Mouse (Mus musculus): ENCODE data around the gene Cops9. TPM values are rescaled to one million over a fixed set of nuclear protein-coding genes. Genes with fewer than 3 reads are reported as not detected.

The Cops9 gene
- total RNA-seq, 2 experiments from 2014 or later, result 321 to 335 TPM

DNA sequence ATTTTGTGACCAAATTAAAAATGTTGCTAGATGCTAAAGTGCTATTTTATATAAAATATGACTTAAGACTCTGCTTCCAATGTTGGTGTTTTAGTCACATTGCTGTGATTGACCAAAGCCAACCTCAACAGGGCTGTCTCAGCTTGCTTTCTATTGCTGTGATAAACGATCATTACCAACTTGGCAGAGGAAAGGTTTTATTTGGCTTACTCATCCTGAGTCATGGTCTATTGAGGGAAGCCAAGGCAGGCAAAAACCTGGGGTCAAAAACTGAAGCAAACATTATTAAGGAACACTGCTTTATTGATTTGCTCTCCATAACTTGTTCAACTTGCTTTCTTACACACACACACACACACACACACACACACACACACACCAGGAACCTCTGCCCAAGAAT lies 25.7 kb downstream of the Cops9 start:
- Histone ChIP-seq H3K27ac (no peak overlapping the region), H3K4me3 (no peak overlapping the region)
- no peak for DNase-seq (ENCODE audit: low spot score in 2 of 2)
- TF ChIP-seq CTCF (conservative IDR thresholded peaks at IDR 0.05), result no peak

DNA sequence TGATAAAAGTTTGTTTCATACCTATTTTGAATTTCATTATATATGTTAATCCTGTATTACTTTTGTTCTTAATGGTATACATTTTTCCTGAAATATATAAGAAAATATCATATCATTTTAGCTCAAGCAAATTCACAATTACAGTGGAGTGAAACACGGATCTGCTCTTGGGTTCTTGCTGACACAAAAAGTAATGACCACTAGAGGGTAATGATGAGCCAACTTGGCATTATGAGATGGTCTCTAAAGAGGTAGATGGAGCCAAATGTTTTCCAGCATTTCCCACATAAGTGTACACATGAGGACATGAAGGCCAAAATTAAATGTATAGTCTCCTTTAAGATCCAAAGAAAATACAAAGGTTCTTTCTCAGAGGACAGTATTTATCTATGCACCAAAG lies 27.3 kb downstream of the Cops9 start:
- peak; percentile 85 for TF ChIP-seq CTCF (conservative IDR thresholded peaks at IDR 0.05)

DNA sequence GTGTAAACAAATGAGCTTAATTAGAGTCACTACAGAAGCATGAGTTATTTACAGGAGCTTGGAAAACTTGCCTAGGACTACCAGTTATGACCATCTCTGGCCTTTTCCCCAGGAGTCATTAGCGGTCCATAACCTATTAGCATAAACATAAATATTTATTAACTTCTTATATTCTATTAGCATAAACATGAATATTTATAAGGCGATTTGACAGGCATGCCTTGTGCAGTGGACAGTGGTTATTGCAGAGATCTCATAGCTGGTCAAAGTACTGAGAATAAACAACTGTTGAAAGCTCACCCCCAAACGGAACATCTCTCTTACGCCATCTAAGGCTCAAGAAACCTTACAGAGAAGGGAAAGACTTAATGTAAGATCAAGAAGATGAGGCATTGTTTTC lies 28.6 kb downstream of the Cops9 start:
- no peak for TF ChIP-seq CTCF (conservative IDR thresholded peaks at IDR 0.05)
- no peak for DNase-seq (ENCODE audit: low spot score in 2 of 2)
- Histone ChIP-seq H3K4me3 (no peak overlapping the region), H3K27ac (no peak overlapping the region)

More for the DNA sequence above, 27.3 kb downstream of the Cops9 start:
- no peak overlapping the region for H3K4me3 ChIP-seq
- H3K27ac ChIP-seq, result no peak overlapping the region
- DNase-seq (ENCODE audit: low spot score in 2 of 2), result peak; percentile 39 to 47

DNA sequence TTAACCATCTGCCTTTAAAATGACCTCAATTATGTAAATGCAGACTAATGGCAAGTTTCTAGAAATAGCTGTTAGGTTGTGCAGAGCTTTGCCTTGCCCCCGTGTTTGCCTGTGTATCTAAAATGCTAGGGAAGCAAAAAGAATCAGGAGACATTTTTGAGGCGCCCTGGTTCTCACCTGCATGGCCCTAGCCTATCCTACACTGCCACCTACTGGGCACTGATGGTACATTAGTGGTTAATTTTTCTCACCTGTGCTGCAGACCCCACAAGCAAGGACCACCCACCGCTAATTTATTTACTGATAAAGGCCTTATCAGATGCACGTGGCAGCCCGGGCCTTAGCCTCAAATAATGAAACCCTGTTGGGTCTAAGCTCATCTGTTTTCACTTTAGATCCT lies 30.8 kb downstream of the Cops9 start:
- peak; percentile 15 to 74 for DNase-seq (ENCODE audit: low spot score in 2 of 2)
- H3K27ac ChIP-seq, result no peak overlapping the region
- no peak overlapping the region for H3K4me3 ChIP-seq
- peak; percentile 97 for TF ChIP-seq CTCF (conservative IDR thresholded peaks at IDR 0.05)

DNA sequence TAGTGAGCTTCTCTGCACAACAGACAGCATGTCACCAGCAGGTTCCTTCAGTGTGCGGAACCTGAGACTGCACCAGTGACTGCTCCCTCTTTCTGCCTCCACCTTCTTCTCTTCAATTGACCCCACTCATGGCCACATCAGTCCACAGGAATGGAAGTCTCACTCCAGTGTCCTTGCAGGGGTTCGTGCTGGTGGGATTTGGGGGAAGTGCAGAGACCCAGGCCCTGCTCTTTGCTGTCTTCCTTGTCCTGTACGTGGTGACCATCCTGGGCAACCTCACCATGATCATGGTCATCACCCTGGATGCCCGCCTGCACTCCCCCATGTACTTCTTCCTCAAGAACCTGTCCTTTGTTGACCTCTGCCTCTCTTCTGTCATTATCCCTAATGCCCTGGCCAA lies 34.1 kb downstream of the Cops9 start:
- TF ChIP-seq CTCF (conservative IDR thresholded peaks at IDR 0.05), result no peak
- no peak overlapping the region for H3K4me3 ChIP-seq
- no peak for DNase-seq (ENCODE audit: low spot score in 2 of 2)

DNA sequence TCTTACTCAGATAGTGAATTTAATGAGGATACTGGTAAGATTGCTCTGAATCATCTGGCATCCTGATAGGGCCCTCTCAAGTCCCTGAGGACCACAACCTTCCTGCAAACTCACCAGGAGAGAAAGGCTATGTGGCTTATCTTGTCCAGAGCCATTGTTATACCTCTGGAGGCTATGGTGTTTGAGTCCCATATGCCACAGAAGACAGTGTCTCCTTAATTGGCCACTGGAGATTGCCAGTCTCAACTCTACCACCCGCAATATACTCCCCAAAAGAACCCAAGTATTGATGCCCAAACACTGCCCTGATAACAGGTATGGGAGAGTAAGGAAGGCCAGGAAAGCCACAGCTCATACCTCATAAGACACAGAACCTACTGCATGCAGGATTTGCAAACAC lies 36.3 kb downstream of the Cops9 start, which contains the start of gene Olfr1410:
Gene Olfr1410, plus strand, starts transcription at position 301 of the 400 bp plus-strand sequence.
- no peak for DNase-seq (ENCODE audit: low spot score in 2 of 2)
- H3K27ac ChIP-seq, result no peak within 1 kb of the TSS
- no peak within 1 kb of the TSS for H3K4me3 ChIP-seq
- no peak for TF ChIP-seq CTCF (conservative IDR thresholded peaks at IDR 0.05)

More for the DNA sequence above, 34.1 kb downstream of the Cops9 start:
- H3K27ac ChIP-seq, result no peak overlapping the region

DNA sequence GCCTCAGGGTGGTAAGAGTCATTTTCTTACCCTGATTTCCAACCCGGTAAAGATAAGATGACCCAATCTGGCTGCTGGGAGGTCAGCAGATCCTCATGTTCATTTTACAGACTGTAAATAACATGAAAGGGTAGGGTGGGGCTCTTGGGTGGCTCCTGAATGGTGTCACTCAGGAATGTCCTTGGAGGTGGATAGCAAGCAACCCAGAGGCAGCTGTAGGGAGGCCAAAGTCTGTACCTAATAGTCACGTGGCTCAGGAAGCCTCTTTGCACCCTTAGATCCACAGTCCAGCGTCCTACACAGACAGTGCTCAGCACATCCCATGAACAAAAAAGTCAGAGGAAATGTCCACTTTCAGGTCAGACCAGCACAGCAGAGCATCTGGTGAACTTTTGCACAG lies 45.8 kb downstream of the Cops9 start:
- TF ChIP-seq CTCF (conservative IDR thresholded peaks at IDR 0.05), result no peak
- no peak overlapping the region for H3K4me3 ChIP-seq
- no peak for DNase-seq (ENCODE audit: low spot score in 2 of 2)
- no peak overlapping the region for H3K27ac ChIP-seq

DNA sequence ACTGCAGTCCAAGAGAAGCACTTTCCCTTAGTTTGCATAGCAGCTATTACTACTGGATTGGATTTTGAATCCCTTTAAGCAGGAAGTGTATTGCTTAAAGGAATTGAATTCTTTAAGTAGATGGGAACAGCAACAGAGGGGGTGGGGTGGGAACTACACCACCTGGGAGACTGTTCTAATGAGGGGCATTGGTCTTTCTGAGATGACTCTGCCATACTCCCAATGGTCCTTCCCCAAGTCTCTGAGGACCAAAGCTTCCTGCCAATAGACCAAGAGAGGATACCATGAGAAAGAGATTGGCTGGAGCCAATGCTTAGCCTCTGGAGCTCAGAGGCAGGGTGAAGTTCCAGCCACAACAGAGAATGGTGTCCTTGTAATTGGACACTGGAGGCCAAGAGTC lies 47.7 kb downstream of the Cops9 start, which contains the start of gene Olfr1411:
Gene Olfr1411, plus strand, starts transcription at position 301 of the 400 bp plus-strand sequence.
- Histone ChIP-seq H3K27ac (no peak within 1 kb of the TSS), H3K4me3 (no peak within 1 kb of the TSS)
- no peak for DNase-seq (ENCODE audit: low spot score in 2 of 2)
- no peak for TF ChIP-seq CTCF (conservative IDR thresholded peaks at IDR 0.05)

Other genes with a start within 250 kb of the Cops9 start
- 100 to 1,000 TPM; 275 to 279 TPM for gene Ndufa10, start 168.1 kb downstream of the Cops9 start, total RNA-seq (2021)
- gene Olfr1416, start 156.9 kb downstream of the Cops9 start, total RNA-seq (2021), result not detected
- gene Olfr1415, start 145.9 kb downstream of the Cops9 start, total RNA-seq (2021), result not detected
- not detected for gene Olfr1414, start 123.3 kb downstream of the Cops9 start, total RNA-seq (2021)
- gene Olfr1413, start 70.7 kb downstream of the Cops9 start, total RNA-seq (2021), result not detected
- gene Olfr1412, start 56.2 kb downstream of the Cops9 start, total RNA-seq (2021), result not detected
- gene Olfr1411, start 47.6 kb downstream of the Cops9 start, total RNA-seq (2021), result not detected
- gene Olfr1410, start 36.2 kb downstream of the Cops9 start, total RNA-seq (2021), result not detected
- under 1 TPM in 1 of 2 experiments, not detected in 1; 0.08 TPM for gene Olfr12, start 24.2 kb downstream of the Cops9 start, total RNA-seq (2021)
- 1 to 10 TPM in 1 of 2 experiments, under 1 TPM in 1; 0.61 to 1.2 TPM for gene Otos, start 6.9 kb upstream of the Cops9 start, total RNA-seq (2021)
- 100 to 1,000 TPM; 146 to 154 TPM for gene Gpc1, start 189.7 kb upstream of the Cops9 start, total RNA-seq (2021)